Mouse (Mus musculus) brown adipose tissue, adult 24 weeks (tissue): Measurements from ENCODE around the gene Ppp3ca. TPM values are rescaled to one million over a fixed set of nuclear protein-coding genes. Genes with fewer than 3 reads are reported as not detected.
A peak's percentile ranks its signal among the peaks of the same experiment; 100 is the strongest.
"Not testable (repeated sequence)": the region's sequence is repeated elsewhere in the genome, so short reads cannot be mapped to it uniquely, and the experiment has no call there.

Experiments used
- H3K27ac ChIP-seq: fragments of 200-500 bp; replicated peaks from 2 replicates; pipeline ENCODE4 v1.5.1; 2012; ENCODE audit warnings: low read depth, mild to moderate bottlenecking, low read length
- H3K4me1 ChIP-seq: fragments of 200-500 bp; 2 replicates; pipeline ENCODE4 v1.6.1; 2012; ENCODE audit warnings: low read length, mixed read lengths; ENCODE audit not compliant: control insufficient read depth, insufficient read depth, insufficient read length
- H3K4me3 ChIP-seq: fragments of 200-500 bp; 2 replicates; pipeline ENCODE4 v1.5.1; 2012; ENCODE audit warnings: low read depth, mild to moderate bottlenecking, low read length, moderate library complexity; ENCODE audit not compliant: insufficient read depth
- polyA plus RNA-seq: library from polyadenylated mRNA; stranded (reverse); fragments of >200 nt; gene quantifications from 2 replicates; pipeline ENCODE4 v1.2.4, GENCODE M21; 2012; ENCODE audit not compliant: missing spikeins, insufficient read depth, insufficient read length

Gene Ppp3ca
- polyA plus RNA-seq, 1 experiment, result 29.3 TPM

- Histone ChIP-seq H3K4me1 (peaks cover 16% of the 10 kb centered on the region), H3K4me3 (no peak overlapping the region), H3K27ac (no peak overlapping the region)
These were observed 4.6 kb downstream of the Ppp3ca start for GRCm38 (mm10) chr3:136674486-136674885.

GRCm38 (mm10) chr3:136676991-136677390 lies 7.1 kb downstream of the Ppp3ca start:
- no peak overlapping the region for H3K4me3 ChIP-seq
- no peak overlapping the region for H3K27ac ChIP-seq
- peaks cover 32% of the 10 kb centered on the region for H3K4me1 ChIP-seq

GRCm38 (mm10) chr3:136678386-136678785 lies 8.5 kb downstream of the Ppp3ca start:
- H3K4me1 ChIP-seq, result peaks cover 33% of the 10 kb centered on the region
- no peak overlapping the region for H3K4me3 ChIP-seq
- H3K27ac ChIP-seq, result no peak overlapping the region

DNA sequence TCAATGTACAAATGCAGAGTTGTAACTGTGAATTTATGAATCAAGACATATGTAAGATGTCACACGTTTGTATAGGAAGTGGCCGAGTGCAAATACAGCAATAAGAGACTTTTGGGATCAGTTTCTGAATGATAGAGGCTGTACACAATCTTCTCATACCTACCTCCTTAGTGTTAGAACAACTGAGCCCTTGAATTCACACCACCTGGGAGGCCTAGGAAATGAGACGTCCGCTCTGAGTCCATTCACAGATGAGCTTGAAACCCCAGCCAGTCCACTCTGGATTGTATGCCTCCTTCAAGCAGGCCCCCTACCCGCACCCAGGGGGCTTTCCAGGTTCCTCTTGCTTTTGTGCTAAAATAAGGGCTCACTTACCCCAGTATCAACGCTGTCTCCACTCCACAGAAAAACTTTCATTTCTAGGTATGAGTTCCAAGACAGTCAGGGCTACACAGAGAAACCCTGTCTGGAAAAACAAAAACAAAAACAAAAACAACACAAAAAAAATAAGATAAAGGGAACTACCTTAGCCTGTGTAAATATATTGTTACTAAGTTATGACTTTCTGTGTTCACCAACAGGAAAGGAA lies 10.1 kb downstream of the Ppp3ca start:
- H3K27ac ChIP-seq, result no peak overlapping the region
- H3K4me1 ChIP-seq, result peaks cover 40% of the 10 kb centered on the region
- H3K4me3 ChIP-seq, result no peak overlapping the region

DNA sequence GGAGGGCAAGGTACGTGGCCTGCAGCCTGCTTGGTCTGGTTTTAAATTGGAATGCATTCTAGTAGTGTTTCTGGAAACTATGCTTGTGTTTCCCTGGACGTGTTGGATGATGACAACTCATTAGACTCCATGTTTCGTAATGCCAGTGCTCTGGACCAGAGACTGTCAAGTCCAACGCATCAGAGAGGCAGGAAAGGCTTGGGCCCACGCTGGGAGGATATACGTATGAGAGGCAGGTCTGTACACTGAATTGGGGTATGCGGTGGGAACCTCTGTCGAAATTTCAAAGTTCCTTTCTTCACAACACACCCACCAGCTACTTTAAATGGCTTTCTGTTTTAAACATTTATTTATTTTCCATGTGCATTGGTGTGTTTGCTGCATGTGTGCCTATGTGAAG lies 12.3 kb downstream of the Ppp3ca start:
- Histone ChIP-seq H3K27ac (no peak overlapping the region), H3K4me1 (peaks cover 40% of the 10 kb centered on the region), H3K4me3 (no peak overlapping the region)

- Histone ChIP-seq H3K27ac (no peak overlapping the region), H3K4me1 (peaks cover 44% of the 10 kb centered on the region), H3K4me3 (no peak overlapping the region)
These were observed 14.5 kb downstream of the Ppp3ca start for GRCm38 (mm10) chr3:136684191-136684958.

DNA sequence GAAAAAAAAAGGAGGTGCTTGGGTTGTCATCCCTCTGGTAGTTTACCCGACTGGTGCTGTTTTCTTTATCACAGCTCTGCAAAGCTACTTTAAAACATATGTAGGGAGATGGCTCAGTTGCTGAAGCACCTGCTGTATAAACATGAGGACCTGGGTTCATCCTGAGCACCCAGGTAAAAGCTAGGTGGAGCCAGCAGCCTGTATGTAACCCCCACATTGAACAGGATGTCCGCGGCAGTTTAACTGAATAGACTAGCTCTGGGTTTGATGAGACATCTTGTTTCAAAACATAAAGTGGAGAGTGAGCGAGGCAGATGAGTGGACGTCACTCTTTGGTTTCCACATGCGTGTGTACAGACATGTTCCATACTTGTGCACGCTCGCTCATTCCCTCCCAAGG lies 16.5 kb downstream of the Ppp3ca start:
- Histone ChIP-seq H3K4me3 (no peak overlapping the region), H3K4me1 (peaks cover 37% of the 10 kb centered on the region), H3K27ac (no peak overlapping the region)

DNA sequence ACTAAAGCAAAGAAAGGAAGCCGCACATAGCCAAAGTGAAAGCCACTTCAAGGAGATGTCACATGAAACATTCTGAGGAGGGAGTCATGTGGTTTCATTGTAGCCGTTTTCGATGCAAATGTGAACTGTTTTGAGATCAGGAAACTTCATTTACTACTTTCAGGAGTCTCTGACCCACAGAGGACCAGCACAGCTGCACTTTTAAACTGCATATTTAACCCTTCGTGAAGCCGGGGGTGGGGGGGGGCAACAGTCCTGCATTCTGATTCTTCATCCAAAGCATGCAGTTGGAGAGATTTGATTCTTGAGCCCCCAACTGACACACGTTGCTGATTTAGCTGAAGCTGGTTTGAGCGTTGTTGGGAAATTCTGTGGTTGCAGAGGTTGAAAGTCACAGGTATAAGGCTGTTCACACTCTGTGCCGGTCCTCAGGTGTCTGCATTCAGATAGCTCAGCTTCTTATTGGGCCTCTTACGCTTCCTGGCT lies 18.2 kb downstream of the Ppp3ca start:
- Histone ChIP-seq H3K4me3 (no peak overlapping the region), H3K27ac (no peak overlapping the region), H3K4me1 (peaks cover 35% of the 10 kb centered on the region)

DNA sequence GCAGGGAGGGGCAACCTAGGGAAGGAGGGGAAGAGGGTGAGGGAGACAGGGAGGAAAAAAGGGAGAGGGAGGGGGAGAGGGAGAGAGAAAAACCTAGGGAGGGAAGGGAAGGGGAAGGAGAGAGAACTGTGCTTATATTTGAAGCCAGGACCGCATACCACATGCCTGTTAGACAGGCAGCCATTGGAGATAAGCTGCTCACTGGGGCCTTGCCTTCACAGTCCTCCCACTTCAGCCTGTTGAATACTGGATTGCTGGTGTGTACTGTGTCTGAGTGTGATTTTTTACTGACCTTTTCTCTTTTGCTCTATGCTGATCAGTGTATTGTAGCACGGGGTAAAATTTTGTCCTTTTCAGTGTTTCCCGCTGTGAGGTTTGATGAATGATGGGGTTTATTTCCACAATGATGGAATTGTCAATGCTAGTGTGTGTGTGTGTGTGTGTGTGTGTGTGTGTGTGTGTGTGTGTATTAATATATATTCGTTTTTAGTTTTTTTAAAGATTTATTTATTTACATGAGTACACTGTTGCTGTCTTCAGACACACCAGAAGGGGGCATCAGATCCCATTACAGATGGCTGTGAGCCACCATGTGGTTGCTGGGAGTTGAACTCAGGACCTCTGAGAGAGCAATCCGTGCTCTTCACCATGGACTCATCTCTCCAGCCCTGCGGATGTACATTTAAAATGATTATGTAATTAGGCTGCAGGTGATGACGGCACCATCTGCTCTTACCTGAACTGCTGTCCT lies 20.0 kb downstream of the Ppp3ca start:
- no peak overlapping the region for H3K4me3 ChIP-seq
- peaks cover 24% of the 10 kb centered on the region for H3K4me1 ChIP-seq
- H3K27ac ChIP-seq, result no peak overlapping the region

- Histone ChIP-seq H3K4me3 (no peak overlapping the region), H3K27ac (no peak overlapping the region), H3K4me1 (peaks cover 21% of the 10 kb centered on the region)
These were observed 22.1 kb downstream of the Ppp3ca start for GRCm38 (mm10) chr3:136691984-136692383.

DNA sequence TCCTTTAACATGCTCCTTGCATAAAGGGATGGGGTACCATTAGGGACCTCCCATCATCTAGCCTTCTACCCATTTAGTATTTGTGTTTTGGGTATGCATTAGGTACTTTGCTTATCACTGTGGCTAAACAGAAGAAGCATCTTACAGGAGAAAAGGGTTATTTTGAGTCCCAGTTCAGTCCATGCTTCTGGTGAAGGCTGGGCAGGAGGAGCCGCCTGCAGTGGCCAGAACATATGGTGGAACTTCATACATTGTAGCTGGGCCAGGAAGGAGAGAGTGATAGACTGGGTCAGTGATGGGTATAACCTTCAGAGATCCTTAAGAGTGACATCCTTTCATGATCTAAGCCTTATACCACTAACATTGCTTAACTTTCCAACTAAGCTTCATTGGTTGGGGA lies 23.6 kb downstream of the Ppp3ca start:
- H3K27ac ChIP-seq, result no peak overlapping the region
- peaks cover 18% of the 10 kb centered on the region for H3K4me1 ChIP-seq
- no peak overlapping the region for H3K4me3 ChIP-seq

- H3K4me1 ChIP-seq, result peaks cover 22% of the 10 kb centered on the region
- H3K27ac ChIP-seq, result peak overlapping the region; percentile 63
- no peak overlapping the region for H3K4me3 ChIP-seq
These were observed 27.8 kb downstream of the Ppp3ca start for GRCm38 (mm10) chr3:136697626-136698191.

- H3K4me1 ChIP-seq, result peaks cover 29% of the 10 kb centered on the region
- H3K4me3 ChIP-seq, H3K27ac ChIP-seq: not testable (repeated sequence)
These were observed 29.8 kb downstream of the Ppp3ca start for GRCm38 (mm10) chr3:136699711-136700110.

DNA sequence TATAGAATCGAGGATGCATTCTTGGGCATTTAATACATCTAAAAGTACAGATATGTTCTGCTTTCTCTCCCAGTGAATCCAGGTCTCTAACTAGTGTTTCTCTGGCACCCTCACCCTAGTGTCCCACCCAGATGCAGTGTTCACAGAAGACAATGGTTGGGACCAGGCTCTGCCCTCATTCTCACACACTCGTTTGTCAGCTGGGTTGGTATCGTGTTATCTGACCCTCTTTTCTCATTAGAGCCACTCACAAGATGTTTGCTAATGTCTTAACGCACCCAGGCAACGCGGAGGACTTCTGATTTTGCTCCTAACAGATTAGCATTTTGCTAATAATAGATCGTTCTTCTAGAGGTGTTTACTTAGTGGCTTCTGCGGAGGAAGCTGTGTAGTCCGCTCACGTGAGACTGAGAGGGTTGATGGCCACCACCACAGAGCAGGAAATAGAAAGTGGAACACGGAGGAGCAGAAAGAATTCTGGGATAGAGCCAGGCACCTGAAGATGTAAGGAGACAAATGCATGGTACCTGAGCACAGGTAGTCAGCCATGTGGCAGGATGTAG lies 30.6 kb downstream of the Ppp3ca start:
- Histone ChIP-seq H3K27ac (peak overlapping the region; percentile 71), H3K4me1 (peaks cover 37% of the 10 kb centered on the region), H3K4me3 (no peak overlapping the region)

GRCm38 (mm10) chr3:136702861-136703260 lies 32.9 kb downstream of the Ppp3ca start:
- H3K4me3 ChIP-seq, result no peak overlapping the region
- no peak overlapping the region for H3K27ac ChIP-seq
- peaks cover 43% of the 10 kb centered on the region for H3K4me1 ChIP-seq
